Mouse (Mus musculus) bone marrow macrophage, adult 2 months (primary cell): Measurements from ENCODE around the gene Leprot. TPM values are rescaled to one million over a fixed set of nuclear protein-coding genes. Genes with fewer than 3 reads are reported as not detected.

Experiments
- H3K27ac ChIP-seq: 2 replicates; pipeline ENCODE4 v1.5.1; 2012; ENCODE audit warnings: low read depth, low read length; ENCODE audit not compliant: insufficient read depth
- H3K4me1 ChIP-seq: 2 replicates; pipeline ENCODE4 v1.6.1; 2012; ENCODE audit warnings: low read length; ENCODE audit not compliant: control insufficient read depth, insufficient read depth
- H3K4me3 ChIP-seq: 2 replicates; pipeline ENCODE4 v1.5.1; 2012; ENCODE audit warnings: mild to moderate bottlenecking, low read length, moderate library complexity; ENCODE audit not compliant: insufficient read depth
- CTCF ChIP-seq: IDR thresholded peaks from 2 replicates; pipeline ENCODE4 v1.5.1; 2012; ENCODE audit warnings: low read depth, mild to moderate bottlenecking, low read length, moderate library complexity
- POLR2A ChIP-seq: IDR thresholded peaks from 2 replicates; pipeline ENCODE4 v1.6.1; 2012; ENCODE audit warnings: mild to moderate bottlenecking, low read depth, low read length, borderline replicate concordance
- polyA plus RNA-seq: library from polyadenylated mRNA; stranded (reverse); fragments of >200 nt; gene quantifications from 2 replicates; pipeline ENCODE4 v1.2.4, GENCODE M21; 2012; ENCODE audit not compliant: missing spikeins, insufficient read depth, insufficient read length

Leprot gene
- polyA plus RNA-seq, 1 experiment: 162 TPM

DNA sequence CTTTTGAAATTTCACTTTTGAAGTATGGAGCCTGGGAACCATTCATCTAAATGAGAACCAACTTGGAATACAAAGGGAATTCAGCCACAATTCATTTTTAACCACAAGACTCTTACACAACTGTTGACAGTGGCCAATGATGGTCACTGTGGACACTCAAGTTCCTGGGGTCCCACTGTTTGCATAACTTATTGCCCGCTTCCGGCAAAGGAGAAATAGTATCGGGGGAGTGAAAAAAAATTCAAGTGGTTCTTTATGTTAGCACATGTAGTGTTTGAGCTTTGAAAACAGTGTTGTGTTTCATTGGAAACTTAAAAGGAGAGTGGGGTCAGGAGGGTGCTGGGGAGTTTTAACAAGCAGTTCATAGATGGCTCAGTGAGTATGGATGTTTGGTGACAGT lies 60.4 kb downstream of the Leprot start:
- Histone ChIP-seq H3K4me1 (no peaks in the 10 kb centered on the region), H3K4me3 (no peak overlapping the region), H3K27ac (no peak overlapping the region)
- no peak for TF ChIP-seq POLR2A
- no peak for TF ChIP-seq CTCF

Other genes with a start within 250 kb of the Leprot start
- gene Ak4, start 228.4 kb upstream of the Leprot start, polyA plus RNA-seq: 0.39 and 0.68 TPM in 2 replicates
- gene Dnajc6, start 151.1 kb upstream of the Leprot start, polyA plus RNA-seq: not detected in 2 replicates
- gene Lepr, start 69.7 kb downstream of the Leprot start, polyA plus RNA-seq: not detected in 2 replicates
- not detected in 2 replicates for gene B020004J07Rik, start 196.3 kb downstream of the Leprot start, polyA plus RNA-seq
- gene C130073F10Rik, start 246.1 kb downstream of the Leprot start, polyA plus RNA-seq: not detected in 2 replicates